Mouse (Mus musculus) liver, postnatal 0 days (tissue): ENCODE measurements around the gene Qars. TPM values are rescaled to one million over a fixed set of nuclear protein-coding genes. Genes with fewer than 3 reads are reported as not detected.

Source experiments
- ATAC-seq: fragments of 200-750 bp; cut with Nextera tagmentation; 2 replicates; pipeline ENCODE4 v1.8.0; 2017; ENCODE audit warnings: mild to moderate bottlenecking, moderate library complexity
- DNase-seq: peaks from one replicate; pipeline ENCODE4 v3.0.0-alpha.2; 2016
- H3K27ac ChIP-seq: fragments of 300-500 bp; sonication (generic); 2 replicates; pipeline ENCODE4 v1.5.1; 2014; ENCODE audit warnings: antibody characterized with exemption, moderate library complexity, mild to moderate bottlenecking, low read depth
- H3K27me3 ChIP-seq: fragments of 300-500 bp; sonication (generic); 2 replicates; pipeline ENCODE4 v1.6.1; 2014; ENCODE audit warnings: low read length, control low read depth, mixed read lengths; ENCODE audit not compliant: insufficient read depth
- H3K36me3 ChIP-seq: fragments of 300-500 bp; sonication (generic); replicated peaks from 2 replicates; pipeline ENCODE4 v1.6.1; 2014; ENCODE audit warnings: mild to moderate bottlenecking, control low read depth, low read length, moderate library complexity, mixed read lengths; ENCODE audit not compliant: insufficient read depth
- H3K4me1 ChIP-seq: fragments of 300-500 bp; sonication (generic); 2 replicates; pipeline ENCODE4 v1.6.1; 2014; ENCODE audit warnings: antibody characterized with exemption, mild to moderate bottlenecking, control low read depth; ENCODE audit not compliant: insufficient read depth
- H3K4me2 ChIP-seq: fragments of 300-500 bp; sonication (generic); 2 replicates; pipeline ENCODE4 v1.6.1; 2014; ENCODE audit warnings: low read depth, mild to moderate bottlenecking, low read length, moderate library complexity, mixed read lengths
- H3K4me3 ChIP-seq: fragments of 300-500 bp; sonication (generic); 2 replicates; pipeline ENCODE4 v1.5.1; 2014; ENCODE audit warnings: low read depth, low read length
- H3K9ac ChIP-seq: fragments of 300-500 bp; sonication (generic); replicated peaks from 2 replicates; pipeline ENCODE4 v1.6.1; 2014; ENCODE audit warnings: mild to moderate bottlenecking, moderate library complexity
- H3K9me3 ChIP-seq: fragments of 300-500 bp; sonication (generic); 2 replicates; pipeline ENCODE4 v1.6.1; 2016; ENCODE audit warnings: mild to moderate bottlenecking, control low read depth, low read length, mixed read lengths
- CTCF ChIP-seq: sonication (generic); IDR thresholded peaks from 2 replicates; pipeline ENCODE4 v1.5.1; 2016; ENCODE audit warnings: antibody characterized with exemption, low read depth
- EP300 ChIP-seq: IDR thresholded peaks from 2 replicates; pipeline ENCODE4 v1.6.1; 2016; ENCODE audit warnings: antibody characterized with exemption, low read depth, mild to moderate bottlenecking
- WGBS: fragments of 180-500 bp; shearing (Covaris S2); extraction: QIAGEN DNeasy Blood & Tissue Kit; methylation state at CpG from one replicate; pipeline ENCODE4 v1.1.7; 2014; ENCODE audit not compliant: insufficient replicate concordance; 5-methylcytosine and 5-hydroxymethylcytosine counted together
- polyA plus RNA-seq: library from polyadenylated mRNA; unstranded; fragments of >200 nt; fragmentation: Nextera tagmentation; extraction: Ambion mirVana; gene quantifications from 2 replicates; pipeline ENCODE4 v1.2.1, GENCODE M21; 2015

Gene Qars
- polyA plus RNA-seq, 1 experiment from 2014 or later: 33.0 TPM

GRCm38 (mm10) chr9:108494146-108494825, 13.2 kb upstream of the Qars start:
- Histone ChIP-seq H3K9ac (no peak overlapping the region), H3K4me1 (peaks cover 20% of the 10 kb centered on the region), H3K4me3 (no peak overlapping the region), H3K27ac (no peak overlapping the region), H3K4me2 (no peak overlapping the region), H3K27me3 (no peaks in the 10 kb centered on the region), H3K36me3 (peaks cover 71% of the 10 kb centered on the region), H3K9me3 (no peaks in the 10 kb centered on the region)
- 91% methylated on average over 19 of the region's 19 CpGs for WGBS
- TF ChIP-seq CTCF (no peak), EP300 (no peak)
- ATAC-seq (no peak), DNase-seq (no peak)

GRCm38 (mm10) chr9:108494905-108495304, 12.6 kb upstream of the Qars start:
- Histone ChIP-seq H3K4me2 (no peak overlapping the region), H3K9me3 (no peaks in the 10 kb centered on the region), H3K9ac (no peak overlapping the region), H3K4me3 (no peak overlapping the region), H3K27ac (no peak overlapping the region), H3K4me1 (peaks cover 18% of the 10 kb centered on the region), H3K36me3 (peaks cover 77% of the 10 kb centered on the region), H3K27me3 (no peaks in the 10 kb centered on the region)
- TF ChIP-seq EP300: no peak
- TF ChIP-seq CTCF: no peak
- 83% methylated on average over 10 of the region's 10 CpGs for WGBS
- ATAC-seq: no peak
- DNase-seq: no peak

GRCm38 (mm10) chr9:108499231-108499630, 8.3 kb upstream of the Qars start:
- H3K27ac ChIP-seq: no peak overlapping the region
- TF ChIP-seq EP300 (no peak), CTCF (no peak)
- no peak overlapping the region for H3K9ac ChIP-seq
- H3K36me3 ChIP-seq: peaks cover 85% of the 10 kb centered on the region
- no peaks in the 10 kb centered on the region for H3K9me3 ChIP-seq
- H3K4me3 ChIP-seq: no peak overlapping the region
- no peak for ATAC-seq
- 93% methylated on average over 7 of the region's 7 CpGs for WGBS
- no peaks in the 10 kb centered on the region for H3K27me3 ChIP-seq
- H3K4me2 ChIP-seq: no peak overlapping the region
- DNase-seq: no peak
- H3K4me1 ChIP-seq: no peaks in the 10 kb centered on the region

GRCm38 (mm10) chr9:108499943-108500342, 7.6 kb upstream of the Qars start:
- TF ChIP-seq CTCF (no peak), EP300 (no peak)
- no peak overlapping the region for H3K4me3 ChIP-seq
- no peak overlapping the region for H3K27ac ChIP-seq
- no peak overlapping the region for H3K9ac ChIP-seq
- ATAC-seq: no peak
- H3K4me2 ChIP-seq: no peak overlapping the region
- no peak for DNase-seq
- H3K4me1 ChIP-seq: no peaks in the 10 kb centered on the region
- no peaks in the 10 kb centered on the region for H3K9me3 ChIP-seq
- no peaks in the 10 kb centered on the region for H3K27me3 ChIP-seq
- WGBS: 92% methylated on average over 15 of the region's 15 CpGs
- peaks cover 78% of the 10 kb centered on the region for H3K36me3 ChIP-seq

GRCm38 (mm10) chr9:108506901-108507300, 605 bp upstream of the Qars start:
- DNase-seq (no peak), ATAC-seq (no peak)
- Histone ChIP-seq H3K4me3 (peak overlapping the region; percentile 61; the same call in 1 of the 2 replicates), H3K36me3 (peaks cover 33% of the 10 kb centered on the region), H3K27me3 (no peaks in the 10 kb centered on the region), H3K4me2 (peak overlapping the region; percentile 86), H3K9ac (no peak overlapping the region; the same call in 1 of the 2 replicates), H3K27ac (peak overlapping the region; percentile 88; the same call in 1 of the 2 replicates), H3K4me1 (peaks cover 14% of the 10 kb centered on the region), H3K9me3 (no peaks in the 10 kb centered on the region)
- WGBS: 86% methylated on average over 7 of the region's 7 CpGs
- TF ChIP-seq CTCF: no peak
- no peak for TF ChIP-seq EP300

- Histone ChIP-seq H3K36me3 (peaks cover 38% of the 10 kb centered on the region), H3K27me3 (no peaks in the 10 kb centered on the region), H3K4me3 (peak overlapping the region; percentile 61), H3K27ac (peak overlapping the region; percentile 88; the same call in 1 of the 2 replicates), H3K9ac (peak overlapping the region; percentile 72), H3K4me1 (peaks cover 14% of the 10 kb centered on the region), H3K9me3 (no peaks in the 10 kb centered on the region), H3K4me2 (peak overlapping the region; percentile 86)
- 70% methylated on average over 7 of the region's 7 CpGs for WGBS
- ATAC-seq (no peak), DNase-seq (no peak)
- TF ChIP-seq EP300 (no peak), CTCF (no peak)
Measured at GRCm38 (mm10) chr9:108508776-108509175, 1.3 kb downstream of the Qars start.
